Mouse (Mus musculus) ES-E14 (cell line): Measurements from ENCODE around the gene Plekhg1. TPM values are rescaled to one million over a fixed set of nuclear protein-coding genes. Genes with fewer than 3 reads are reported as not detected.

ENCODE experiments used
- DNase-seq: peaks from one replicate; pipeline ENCODE4 v3.0.0-alpha.2; 2013; ENCODE audit warnings: low read depth, low spot score
- H3K27ac ChIP-seq: 2 replicates; pipeline ENCODE4 v1.5.1; 2012; ENCODE audit warnings: low read depth, mild to moderate bottlenecking, low read length, moderate library complexity, mixed read lengths; ENCODE audit not compliant: poor library complexity, insufficient read depth, severe bottlenecking
- H3K36me3 ChIP-seq: 2 replicates; pipeline ENCODE4 v1.6.1; 2012; ENCODE audit warnings: mild to moderate bottlenecking, low read length, moderate library complexity, mixed read lengths; ENCODE audit not compliant: control insufficient read depth, poor library complexity, insufficient read depth, severe bottlenecking
- H3K4me1 ChIP-seq, 2 experiments: fragments of 150-350 bp in 1 of 2; sonication (generic) in 1 of 2; 2 replicates each; pipeline ENCODE4 v1.6.1; 2012; ENCODE audit warnings: low read length in 2 of 2, mild to moderate bottlenecking in 1 of 2, mixed read lengths in 1 of 2; ENCODE audit not compliant: control insufficient read depth in 2 of 2, insufficient read depth in 2 of 2, poor library complexity in 1 of 2
- H3K4me3 ChIP-seq, 2 experiments: fragments of 150-350 bp in 1 of 2; sonication (generic) in 1 of 2; 2 replicates each; pipeline ENCODE4 v1.5.1; 2012; ENCODE audit warnings: low read length in 2 of 2, low read depth in 1 of 2, mild to moderate bottlenecking in 1 of 2, mixed read lengths in 1 of 2; ENCODE audit not compliant: insufficient read depth in 1 of 2, poor library complexity in 1 of 2, severe bottlenecking in 1 of 2
- H3K9ac ChIP-seq: 2 replicates; pipeline ENCODE4 v1.6.1; 2012; ENCODE audit warnings: low read depth, mild to moderate bottlenecking, low read length, mixed read lengths; ENCODE audit not compliant: poor library complexity, insufficient read depth, severe bottlenecking
- H3K9me3 ChIP-seq: fragments of 150-350 bp; sonication (generic); 2 replicates; pipeline ENCODE4 v1.6.1; 2012; ENCODE audit warnings: low read depth, mild to moderate bottlenecking, low read length; ENCODE audit not compliant: control insufficient read depth, insufficient read depth
- CHD2 ChIP-seq: IDR thresholded peaks from 2 replicates; pipeline ENCODE4 v1.6.1; 2014; ENCODE audit warnings: mild to moderate bottlenecking, low read depth, low read length, inconsistent platforms
- HCFC1 ChIP-seq: IDR thresholded peaks from 2 replicates; pipeline ENCODE4 v1.6.1; 2012; ENCODE audit warnings: low read length, inconsistent platforms, borderline replicate concordance; ENCODE audit not compliant: insufficient read depth
- MAFK ChIP-seq: IDR thresholded peaks from 2 replicates; pipeline ENCODE4 v1.6.1; 2014; ENCODE audit warnings: mild to moderate bottlenecking, low read depth, low read length, inconsistent platforms; ENCODE audit not compliant: insufficient read depth
- ZC3H11A ChIP-seq: IDR thresholded peaks from 2 replicates; pipeline ENCODE4 v1.6.1; 2012; ENCODE audit warnings: low read depth, mild to moderate bottlenecking, inconsistent platforms, low read length, borderline replicate concordance
- ZNF384 ChIP-seq: IDR thresholded peaks from 2 replicates; pipeline ENCODE4 v1.6.1; 2012; ENCODE audit warnings: low read depth, low read length, inconsistent platforms
- in situ Hi-C, 2 experiments: fragments of 600-800 bp; cut with MboI; formaldehyde crosslinking; loops; one replicate each; pipeline ENCODE4 v1.15.1; 2025; ENCODE audit warnings: low sequenced_read_pairs in 2 of 2, inconsistent platforms in 1 of 2; ENCODE audit not compliant: unreplicated experiment in 2 of 2
- total RNA-seq: library from RNA; depleted of rRNA; stranded (reverse); fragments of 300-350 nt; gene quantifications from 2 replicates; pipeline ENCODE4 v1.2.3, GENCODE M21; 2012

The Plekhg1 gene
- total RNA-seq, 1 experiment: 8.8 TPM

DNA sequence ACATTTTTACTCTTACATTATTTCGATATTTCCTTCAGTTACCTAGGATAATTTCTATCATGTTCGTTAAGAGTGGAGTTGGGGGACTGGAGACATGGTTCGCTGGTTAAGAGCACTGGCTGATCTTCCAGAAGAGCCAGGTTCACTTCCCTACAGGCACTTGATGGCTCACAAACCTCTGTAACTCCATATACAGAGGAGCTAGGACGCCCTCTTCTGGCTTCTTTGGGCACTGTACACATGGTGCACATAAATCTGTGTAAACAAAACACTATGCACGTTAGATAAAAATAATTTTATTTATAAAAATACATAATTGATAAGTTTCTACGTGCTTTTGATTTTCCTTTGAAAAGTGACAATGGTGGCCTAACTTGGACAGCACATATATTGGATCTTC lies 61.1 kb downstream of the Plekhg1 start:
- H3K27ac ChIP-seq: no peak overlapping the region
- no peaks in the 10 kb centered on the region for H3K9me3 ChIP-seq
- no peaks in the 10 kb centered on the region for H3K36me3 ChIP-seq
- peak; percentile 20 for DNase-seq
- peak; percentile 30; the same call in 1 of the 2 replicates for TF ChIP-seq ZC3H11A
- TF ChIP-seq HCFC1: no peak
- no peak for TF ChIP-seq CHD2
- no peak for TF ChIP-seq MAFK
- TF ChIP-seq ZNF384: no peak
- H3K4me3 ChIP-seq: no peak overlapping the region
- no peak overlapping the region for H3K9ac ChIP-seq
- no peaks in the 10 kb centered on the region for H3K4me1 ChIP-seq
- in situ Hi-C loops: no loop called here

DNA sequence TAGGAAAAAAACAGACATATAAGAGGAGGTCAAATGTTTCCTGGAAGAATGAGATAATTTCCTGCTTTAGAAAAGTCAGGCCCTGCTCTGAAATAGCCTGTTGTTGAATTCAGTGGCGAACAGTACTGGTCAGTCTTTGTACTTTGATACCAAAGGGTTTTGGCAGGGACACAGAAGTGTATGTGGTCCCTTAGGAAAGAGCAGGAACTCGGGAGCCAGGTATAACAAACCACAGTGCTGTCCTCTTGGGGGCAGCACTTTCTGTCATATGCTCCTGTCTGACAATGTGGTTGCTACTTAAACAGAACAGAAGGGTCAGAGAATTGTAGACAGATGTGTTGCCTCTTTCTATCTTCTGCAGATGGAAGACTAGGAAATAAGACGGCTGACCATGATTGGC lies 65.2 kb downstream of the Plekhg1 start:
- no peaks in the 10 kb centered on the region for H3K9me3 ChIP-seq
- H3K9ac ChIP-seq: no peak overlapping the region
- TF ChIP-seq ZNF384: no peak
- TF ChIP-seq ZC3H11A: no peak
- TF ChIP-seq CHD2: no peak
- H3K4me1 ChIP-seq: no peaks in the 10 kb centered on the region
- H3K4me3 ChIP-seq: no peak overlapping the region
- H3K27ac ChIP-seq: no peak overlapping the region
- in situ Hi-C loops: no loop called here
- no peaks in the 10 kb centered on the region for H3K36me3 ChIP-seq
- DNase-seq: peak; percentile 16

DNA sequence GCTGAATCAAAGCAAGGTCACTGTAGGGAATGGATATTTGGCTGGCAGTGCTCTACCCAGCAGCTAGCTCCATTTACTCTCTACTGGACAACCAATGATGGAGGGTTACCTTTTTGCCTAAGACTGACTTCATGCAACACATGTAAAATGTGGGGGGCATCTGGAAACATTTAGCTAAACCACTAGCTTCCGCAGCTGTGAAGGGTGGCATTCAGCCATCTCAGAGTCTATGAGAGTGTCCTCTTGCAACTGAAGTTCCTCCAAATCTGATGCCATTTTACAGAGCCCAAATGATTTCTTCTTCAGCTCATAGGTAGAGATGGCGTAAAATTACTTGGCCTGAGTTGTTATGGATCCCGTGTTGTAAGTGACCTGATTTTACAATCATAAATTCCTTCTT lies 67.8 kb downstream of the Plekhg1 start:
- in situ Hi-C loops: no loop called here
- Histone ChIP-seq H3K4me3 (no peak overlapping the region), H3K9me3 (no peaks in the 10 kb centered on the region), H3K36me3 (no peaks in the 10 kb centered on the region), H3K4me1 (no peaks in the 10 kb centered on the region), H3K9ac (no peak overlapping the region), H3K27ac (no peak overlapping the region)
- DNase-seq: no peak
- no peak for TF ChIP-seq ZNF384
- TF ChIP-seq CHD2: no peak
- no peak for TF ChIP-seq HCFC1
- TF ChIP-seq ZC3H11A: no peak
- TF ChIP-seq MAFK: no peak

DNA sequence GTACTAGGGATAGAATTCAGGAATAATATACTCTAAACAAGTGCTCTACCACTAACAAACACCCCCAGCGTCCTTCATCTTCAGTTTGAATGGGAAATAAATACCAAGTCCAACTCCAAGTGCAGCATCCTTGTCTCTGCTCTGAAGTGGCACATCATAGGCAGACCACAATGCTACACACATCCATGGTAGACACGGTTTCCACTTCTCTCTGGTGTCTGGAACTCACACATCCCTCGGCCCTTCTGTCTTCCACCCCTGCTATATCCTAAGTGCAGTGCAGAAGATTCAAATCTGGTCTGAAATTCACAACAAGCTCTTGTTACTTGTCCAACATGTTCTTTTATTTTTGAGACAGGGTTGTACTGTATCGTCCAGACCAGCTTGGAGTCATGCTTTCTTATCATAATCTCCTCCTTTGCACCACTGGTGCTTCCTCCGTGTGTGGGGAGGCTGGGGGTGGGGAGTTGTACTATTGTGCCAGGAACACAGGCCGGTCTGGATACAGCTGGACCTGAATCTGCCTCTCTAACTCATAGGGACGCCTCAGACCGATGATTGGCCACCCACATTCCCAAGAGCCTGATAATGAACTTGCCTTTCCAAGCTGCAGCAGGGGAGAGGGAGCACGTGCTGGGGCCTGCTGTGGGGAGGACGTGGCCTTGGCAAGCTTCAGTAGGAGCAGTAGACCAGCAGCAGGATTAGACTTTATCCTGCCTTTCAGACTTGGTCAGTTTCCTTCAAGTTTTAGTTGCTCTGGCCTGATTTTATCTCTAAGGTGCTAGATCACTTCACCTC lies 70.5 kb downstream of the Plekhg1 start:
- no peaks in the 10 kb centered on the region for H3K9me3 ChIP-seq
- no peak overlapping the region for H3K4me3 ChIP-seq
- H3K27ac ChIP-seq: no peak overlapping the region
- no peak for DNase-seq
- no peaks in the 10 kb centered on the region for H3K4me1 ChIP-seq
- in situ Hi-C loops: no loop called here
- no peak overlapping the region for H3K9ac ChIP-seq
- TF ChIP-seq MAFK: no peak
- no peak for TF ChIP-seq ZC3H11A
- no peak for TF ChIP-seq ZNF384
- TF ChIP-seq HCFC1: no peak
- no peak for TF ChIP-seq CHD2
- H3K36me3 ChIP-seq: no peaks in the 10 kb centered on the region
